Mouse (Mus musculus) ovary, adult 2 months (tissue): ENCODE measurements around the gene Tollip. TPM values are rescaled to one million over a fixed set of nuclear protein-coding genes. Genes with fewer than 3 reads are reported as not detected.

Experiments used
- polyA plus RNA-seq: library from polyadenylated mRNA; depleted of rRNA; stranded (reverse); fragments of >200 nt; gene quantifications from 2 replicates; pipeline ENCODE4 v1.2.3, GENCODE M21; 2012; rRNA removed

The Tollip gene
- 82.8 and 103 TPM in 2 replicates for polyA plus RNA-seq

GRCm38 (mm10) chr7:141918407-141918806 is at the start of gene Tollip:
Tollip (minus strand) TSS chr7:141918507.

DNA sequence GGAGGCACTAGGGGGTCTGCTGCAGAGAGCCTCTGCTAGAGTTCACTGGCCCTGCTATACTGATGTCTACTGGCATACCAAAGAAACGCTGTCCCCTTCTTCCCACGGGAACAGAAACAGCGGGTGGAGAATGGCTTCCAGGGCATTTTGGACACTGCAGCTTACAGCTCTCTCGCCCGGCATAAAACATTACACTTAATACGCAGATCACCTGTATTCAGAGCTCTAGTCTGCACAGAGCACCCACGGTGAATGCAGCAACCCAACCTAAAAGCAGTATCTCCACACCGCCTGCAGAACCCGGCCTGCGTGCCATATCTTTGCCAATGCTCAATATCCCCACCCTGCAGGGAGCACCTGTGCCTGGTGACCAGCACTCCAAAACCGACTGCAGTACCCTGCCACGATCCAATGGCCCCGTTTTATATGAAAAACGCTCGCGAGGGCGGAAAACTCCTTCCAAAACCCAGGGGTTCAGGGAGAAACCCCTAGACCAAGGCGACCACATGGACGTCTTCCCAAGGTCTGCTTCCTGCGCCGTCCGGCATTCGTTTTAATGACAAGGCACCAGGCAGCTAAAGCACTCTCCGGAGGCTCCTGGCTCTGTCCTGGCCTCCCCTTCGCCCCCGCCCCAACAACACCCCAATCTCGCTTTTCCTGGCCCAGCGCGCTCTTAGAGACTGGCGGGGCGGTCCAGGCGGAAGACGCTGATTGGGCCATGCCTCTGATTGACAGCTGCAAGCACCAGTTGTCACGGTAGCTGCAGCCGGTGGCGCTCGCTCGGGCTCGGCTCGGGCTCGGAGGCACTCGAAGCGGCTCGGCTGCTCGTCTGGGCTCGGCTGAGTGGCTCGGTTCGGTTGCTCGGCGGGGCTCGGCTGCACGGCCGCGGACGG is 30.8 kb upstream of the Tollip start, which contains the start of gene Brsk2:
Gene Brsk2, plus strand, starts transcription at position 846 of the 893 bp plus-strand sequence.

DNA sequence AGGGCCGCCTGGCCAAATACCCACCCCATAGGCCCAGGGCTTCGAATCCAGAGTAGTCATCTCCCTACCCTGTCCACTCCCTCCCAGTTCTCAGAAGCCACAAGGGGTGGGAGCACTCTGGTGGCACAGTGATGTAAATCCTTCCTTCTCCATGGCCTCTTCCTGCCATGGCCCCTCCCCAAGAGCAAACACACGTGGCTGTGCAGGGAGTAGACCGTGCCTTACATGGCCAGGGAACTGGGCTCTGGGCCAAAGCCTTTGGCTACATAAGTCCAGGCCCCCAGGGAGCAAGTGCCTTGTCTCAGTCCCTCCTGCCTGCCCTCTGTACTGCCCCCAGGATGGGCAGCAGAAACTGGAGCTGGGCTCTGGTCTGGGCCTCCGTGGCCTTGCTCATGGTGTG is 79.5 kb downstream of the Tollip start, which contains the start of gene Muc5b:
Gene Muc5b, plus strand, starts transcription at position 292 of the 400 bp plus-strand sequence.

Other genes with a start within 250 kb of the Tollip start
- 0.35 and 1.1 TPM in 2 replicates for gene Muc2, start 228.2 kb downstream of the Tollip start, polyA plus RNA-seq
- gene Muc5ac, start 129.5 kb downstream of the Tollip start, polyA plus RNA-seq: 0.08 and 0.22 TPM in 2 replicates
- gene Muc5b, start 79.4 kb downstream of the Tollip start, polyA plus RNA-seq: 0.15 and 0.16 TPM in 2 replicates
- gene Brsk2, start 31.2 kb upstream of the Tollip start, polyA plus RNA-seq: 0.89 and 1.2 TPM in 2 replicates
- gene Mob2, start 142.6 kb upstream of the Tollip start, polyA plus RNA-seq: 35.8 and 47.0 TPM in 2 replicates
- 12.1 and 13.0 TPM in 2 replicates for gene Dusp8, start 177.3 kb upstream of the Tollip start, polyA plus RNA-seq
- not detected in 2 replicates for gene Gm45618, start 202.2 kb upstream of the Tollip start, polyA plus RNA-seq
- not detected in 2 replicates for gene Gm39115, start 217.5 kb upstream of the Tollip start, polyA plus RNA-seq
- not detected in 2 replicates for gene Gm45337, start 226.1 kb upstream of the Tollip start, polyA plus RNA-seq
- gene Gm29735, start 238.6 kb upstream of the Tollip start, polyA plus RNA-seq: not detected in 2 replicates
- not detected in 2 replicates for gene Gm4553, start 247.2 kb upstream of the Tollip start, polyA plus RNA-seq